Mouse (Mus musculus) cerebellum, postnatal 25 days (tissue): Measurements from ENCODE around the gene Lpar1.
"Not testable (repeated sequence)": the region's sequence is repeated elsewhere in the genome, so short reads cannot be mapped to it uniquely, and the experiment has no call there.

Experiments
- DNase-seq, 2 experiments: peaks; one replicate each; pipeline ENCODE4 v3.0.0; 2021; ENCODE audit warnings: mixed read lengths in 2 of 2

Gene Lpar1

GRCm38 (mm10) chr4:58543171-58543570, 10.5 kb downstream of the Lpar1 start:
- no peak for DNase-seq

GRCm38 (mm10) chr4:58542656-58543055, 11.0 kb downstream of the Lpar1 start:
- DNase-seq, result not testable (repeated sequence)

GRCm38 (mm10) chr4:58540841-58541240, 12.9 kb downstream of the Lpar1 start:
- DNase-seq, result no peak

GRCm38 (mm10) chr4:58540385-58540784, 13.3 kb downstream of the Lpar1 start:
- DNase-seq, result no peak

- DNase-seq, result no peak
These were observed 15.0 kb downstream of the Lpar1 start for GRCm38 (mm10) chr4:58538696-58539095.

- DNase-seq, result no peak
These were observed 17.9 kb downstream of the Lpar1 start for GRCm38 (mm10) chr4:58535754-58536153.

GRCm38 (mm10) chr4:58534726-58535350, 18.9 kb downstream of the Lpar1 start:
- no peak for DNase-seq

GRCm38 (mm10) chr4:58534141-58534571, 19.5 kb downstream of the Lpar1 start:
- no peak for DNase-seq

GRCm38 (mm10) chr4:58533519-58533918, 20.2 kb downstream of the Lpar1 start:
- DNase-seq, result no peak

- DNase-seq, result no peak
These were observed 21.4 kb downstream of the Lpar1 start for GRCm38 (mm10) chr4:58532326-58532725.

- DNase-seq, result no peak
These were observed 23.0 kb downstream of the Lpar1 start for GRCm38 (mm10) chr4:58530706-58531105.

- DNase-seq, result no peak
These were observed 23.4 kb downstream of the Lpar1 start for GRCm38 (mm10) chr4:58530279-58530678.

- no peak for DNase-seq
These were observed 25.8 kb downstream of the Lpar1 start for GRCm38 (mm10) chr4:58527852-58528251.

GRCm38 (mm10) chr4:58521137-58521536, 32.6 kb downstream of the Lpar1 start:
- DNase-seq, result no peak

- no peak for DNase-seq
These were observed 33.2 kb downstream of the Lpar1 start for GRCm38 (mm10) chr4:58520531-58520930.

- DNase-seq, result no peak
These were observed 33.8 kb downstream of the Lpar1 start for GRCm38 (mm10) chr4:58519891-58520290.

GRCm38 (mm10) chr4:58518215-58518988, 35.3 kb downstream of the Lpar1 start:
- DNase-seq, result peak in 1 of 2 experiments; percentile 7

GRCm38 (mm10) chr4:58516810-58517209, 36.9 kb downstream of the Lpar1 start:
- DNase-seq, result no peak

- DNase-seq, result no peak
These were observed 37.5 kb downstream of the Lpar1 start for GRCm38 (mm10) chr4:58516221-58516620.

GRCm38 (mm10) chr4:58511554-58511953, 42.1 kb downstream of the Lpar1 start:
- DNase-seq, result no peak

GRCm38 (mm10) chr4:58508833-58509232, 44.9 kb downstream of the Lpar1 start:
- DNase-seq, result peak; percentile 13 to 49

- no peak for DNase-seq
These were observed 46.2 kb downstream of the Lpar1 start for GRCm38 (mm10) chr4:58507536-58507935.

- no peak for DNase-seq
These were observed 46.9 kb downstream of the Lpar1 start for GRCm38 (mm10) chr4:58506539-58507527.
